21 mouse cellular contexts compared by ENCODE assay signal in the genomic region with DNA sequence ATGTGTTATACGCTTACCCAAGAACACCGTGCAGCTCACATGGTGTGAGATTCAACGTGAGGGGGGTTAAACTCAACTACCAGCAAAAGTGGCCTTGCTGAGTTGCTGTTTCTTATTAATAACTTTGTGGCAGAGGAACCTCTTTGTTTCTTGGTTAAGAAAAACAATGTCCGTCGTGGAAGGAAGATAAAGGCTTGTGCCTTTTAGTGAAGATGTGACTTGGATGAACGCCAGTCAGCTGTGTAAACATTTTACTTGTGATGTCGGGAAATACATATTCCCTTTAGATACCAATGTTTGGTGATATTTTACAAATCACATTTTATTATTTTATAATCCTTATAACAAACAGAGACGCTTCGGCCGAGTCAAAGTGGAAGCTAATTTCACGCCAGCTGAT.
DNase-seq lines count a peak whose midpoint lies in the region; ATAC-seq and TF ChIP-seq lines count a peak whose summit lies in the region.
"Had no signal": no experiment of that assay in that cellular context is flagged by ENCODE, and none has a peak within 500 bp of the region (broad histone marks: within the 10 kb centered on the region; RNA-seq: fewer than 3 reads in every experiment).

No protein-coding gene starts in this region.

- no peak for TF ChIP-seq POLR2A in heart, adult 2 months (IDR thresholded peaks at IDR 0.05; ENCODE audit: insufficient read depth, low read depth, low read length)
- TF ChIP-seq POLR2A in lung, adult 2 months (IDR thresholded peaks at IDR 0.05; ENCODE audit: borderline replicate concordance, extremely low read depth, low read depth, low read length): no peak

- H3K4me2 ChIP-seq in heart, embryonic 15.5 days: no peak overlapping the region
- H3K4me2 ChIP-seq in lung, embryonic 14.5 days: peak overlapping the region; percentile 40
- H3K4me2 ChIP-seq in lung, embryonic 16.5 days (ENCODE audit: low read depth, low read length): no peak overlapping the region
- H3K4me2 ChIP-seq: forebrain, embryonic 12.5 days; hindbrain, embryonic 13.5 days; limb, embryonic 13.5 days; liver, embryonic 13.5 days had no signal

- H3K79me2 ChIP-seq in heart, adult 2 months (replicated peaks; ENCODE audit: control insufficient read depth, insufficient read depth, low read length): no peaks in the 10 kb centered on the region

- no peaks in the 10 kb centered on the region for H3K9me3 ChIP-seq in heart, embryonic 15.5 days (replicated peaks)
- H3K9me3 ChIP-seq in lung, embryonic 14.5 days (ENCODE audit: low read depth, low read length): no peaks in the 10 kb centered on the region
- no peaks in the 10 kb centered on the region for H3K9me3 ChIP-seq in lung, embryonic 16.5 days (ENCODE audit: control insufficient read depth, low read length)
- H3K9me3 ChIP-seq: forebrain, embryonic 12.5 days; hindbrain, embryonic 13.5 days; limb, embryonic 13.5 days; liver, embryonic 13.5 days had no signal

- DNase-seq in heart, adult 2 months: no peak
- peak; percentile 94 for DNase-seq in lung, embryonic 14.5 days
- DNase-seq in lung, adult 2 months: no peak
- peak; percentile 40 for DNase-seq in lung, postnatal 36 days
- DNase-seq in right cerebral cortex, postnatal 14 days: no peak
- DNase-seq: adrenal gland, postnatal 25 days; B cell, adult 2 months; cerebellum, adult 11-12 months; cerebellum, postnatal 36 days; gastrocnemius, postnatal 14 days; liver, embryonic 13.5 days; retina, postnatal 1 day; right cerebral cortex, postnatal 4 days; thymus, adult 2 months had no signal

- TF ChIP-seq EP300 in heart, adult 2 months (IDR thresholded peaks at IDR 0.05; ENCODE audit: insufficient read depth, low read depth, low read length): no peak

- no peak for TF ChIP-seq CTCF in heart, adult 2 months (IDR thresholded peaks at IDR 0.05)
- no peak for TF ChIP-seq CTCF in lung, embryonic 14.5 days (IDR thresholded peaks at IDR 0.05; ENCODE audit: low read depth)
- no peak for TF ChIP-seq CTCF in lung, adult 2 months (IDR thresholded peaks at IDR 0.05; ENCODE audit: insufficient read depth, low read length)

- no peaks in the 10 kb centered on the region for H3K36me3 ChIP-seq in heart, embryonic 15.5 days
- H3K36me3 ChIP-seq in heart, adult 2 months (ENCODE audit: control insufficient read depth, insufficient read depth, low read length): no peaks in the 10 kb centered on the region
- no peaks in the 10 kb centered on the region for H3K36me3 ChIP-seq in lung, embryonic 14.5 days (ENCODE audit: insufficient read depth)
- H3K36me3 ChIP-seq in lung, embryonic 16.5 days (ENCODE audit: control insufficient read depth, insufficient read depth, low read length): no peaks in the 10 kb centered on the region
- H3K36me3 ChIP-seq: forebrain, embryonic 12.5 days; hindbrain, embryonic 13.5 days; limb, embryonic 13.5 days; liver, embryonic 13.5 days had no signal

- no peaks in the 10 kb centered on the region for H3K27me3 ChIP-seq in heart, embryonic 15.5 days
- H3K27me3 ChIP-seq in heart, adult 2 months (ENCODE audit: control insufficient read depth, insufficient read depth, low read length): no peaks in the 10 kb centered on the region
- no peaks in the 10 kb centered on the region for H3K27me3 ChIP-seq in lung, embryonic 14.5 days (ENCODE audit: insufficient read depth, low read length)
- H3K27me3 ChIP-seq in lung, embryonic 16.5 days (ENCODE audit: control insufficient read depth, insufficient read depth, low read depth, low read length): no peaks in the 10 kb centered on the region
- H3K27me3 ChIP-seq: hindbrain, embryonic 13.5 days; limb, embryonic 13.5 days; liver, embryonic 13.5 days had no signal

- H3K4me3 ChIP-seq in heart, embryonic 15.5 days: no peak overlapping the region
- no peak overlapping the region for H3K4me3 ChIP-seq in heart, adult 2 months
- H3K4me3 ChIP-seq in lung, embryonic 14.5 days (ENCODE audit: low read depth, low read length): no peak overlapping the region
- no peak overlapping the region for H3K4me3 ChIP-seq in lung, adult 2 months (replicated peaks; ENCODE audit: extremely low read depth, low read depth, low read length)
- no peak overlapping the region for H3K4me3 ChIP-seq in lung, embryonic 16.5 days (ENCODE audit: low read length)
- H3K4me3 ChIP-seq: forebrain, embryonic 12.5 days; hindbrain, embryonic 13.5 days; limb, embryonic 13.5 days; liver, embryonic 13.5 days had no signal

- ATAC-seq in heart, embryonic 15.5 days (replicated peaks; ENCODE audit: insufficient number of reproducible peaks, insufficient read depth, low FRiP score, low read depth): no peak
- peak; percentile 52 for ATAC-seq in lung, embryonic 14.5 days (ENCODE audit: insufficient read depth)
- ATAC-seq in lung, embryonic 16.5 days (ENCODE audit: low read depth): peak; percentile 45; the same call in 1 of the 2 replicates
- ATAC-seq: inflammation-experienced regulatory T-cells, adult 6 months; midbrain, embryonic 16.5 days had no signal

- WGBS in heart, embryonic 15.5 days: 56% methylated on average over 11 of the region's 11 CpGs
- WGBS in heart, adult 2 months: 40% methylated on average over 11 of the region's 11 CpGs
- 21% methylated on average over 11 of the region's 11 CpGs for WGBS in lung, embryonic 14.5 days
- WGBS in lung, adult 2 months: 41% methylated on average over 11 of the region's 11 CpGs
- 31% methylated on average over 11 of the region's 11 CpGs for WGBS in lung, embryonic 16.5 days

- intact Hi-C loops in heart, adult 2 months (cut with DNase I): no loop called here

- no peak overlapping the region for H3K9ac ChIP-seq in heart, embryonic 15.5 days
- no peak overlapping the region for H3K9ac ChIP-seq in heart, adult 2 months (ENCODE audit: low read depth, low read length)
- H3K9ac ChIP-seq in lung, embryonic 14.5 days: no peak overlapping the region
- no peak overlapping the region for H3K9ac ChIP-seq in lung, embryonic 16.5 days (ENCODE audit: low read length)
- H3K9ac ChIP-seq: forebrain, embryonic 12.5 days; hindbrain, embryonic 13.5 days; limb, embryonic 13.5 days; liver, embryonic 13.5 days had no signal

- peak overlapping the region; percentile 32 for H3K27ac ChIP-seq in heart, embryonic 15.5 days
- H3K27ac ChIP-seq in heart, adult 2 months: no peak overlapping the region
- peak overlapping the region; percentile 79 for H3K27ac ChIP-seq in lung, embryonic 14.5 days (ENCODE audit: low read depth)
- H3K27ac ChIP-seq in lung, embryonic 16.5 days (ENCODE audit: low read length): peak overlapping the region; percentile 65
- H3K27ac ChIP-seq: forebrain, embryonic 12.5 days; hindbrain, embryonic 13.5 days; limb, embryonic 13.5 days; liver, embryonic 13.5 days had no signal

- H3K4me1 ChIP-seq in heart, embryonic 15.5 days (replicated peaks): peaks cover 13% of the 10 kb centered on the region; the same call in 1 of the 2 replicates
- no peaks in the 10 kb centered on the region for H3K4me1 ChIP-seq in heart, adult 2 months (ENCODE audit: control insufficient read depth, insufficient read depth, low read length)
- peaks cover 10% of the 10 kb centered on the region; the same call in 1 of the 2 replicates for H3K4me1 ChIP-seq in lung, embryonic 14.5 days (ENCODE audit: insufficient read depth)
- peaks cover 3% of the 10 kb centered on the region for H3K4me1 ChIP-seq in lung, adult 2 months (ENCODE audit: control insufficient read depth, insufficient read depth, low read length)
- H3K4me1 ChIP-seq in lung, embryonic 16.5 days (replicated peaks; ENCODE audit: control insufficient read depth, insufficient read depth, low read length): peaks cover 8% of the 10 kb centered on the region

Comparison
In these comparisons a context has a peak if more than half of its experiments do, and no peak if none do; other contexts are left out.
1. DNase-seq: peak in lung, embryonic 14.5 days (single experiment) and lung, postnatal 36 days (single experiment); none in heart, adult 2 months (0 of 2), lung, adult 2 months (single experiment) and right cerebral cortex, postnatal 14 days (single experiment).